Mouse (Mus musculus) heart, postnatal 14 days (tissue): ENCODE results near the gene Tex50. TPM values are rescaled to one million over a fixed set of nuclear protein-coding genes. Genes with fewer than 3 reads are reported as not detected.
A peak's percentile ranks its signal among the peaks of the same experiment; 100 is the strongest.

Experiments used
- DNase-seq, 2 experiments: peaks; one replicate each; pipeline ENCODE4 v3.0.0; 2021 to 2022
- intact Hi-C: fragments of 180-260 bp; cut with DNase I; formaldehyde crosslinking; loops from one replicate; pipeline ENCODE4 v1.15.1; 2025
- total RNA-seq, 2 experiments: library from RNA; stranded (reverse); gene quantifications; 2 replicates each; pipeline ENCODE4 v1.2.3; 2021

Tex50 gene
- total RNA-seq, 2 experiments from 2014 or later: not detected

GRCm38 (mm10) chr1:161130726-161131664, 28.1 kb downstream of the Tex50 start, which contains the start of gene Klhl20:
TSS of gene Klhl20 (minus strand) at chr1:161131511.
- peak; percentile 93 to 96 for DNase-seq
- intact Hi-C loops: loop anchor here (5.0 to 10.0 kb wide), 3 partner anchors 59 to 124 kb away; partner anchors contain the start of genes Cenpl, Dars2 and Prdx6

- DNase-seq: no peak
- intact Hi-C loops: no loop called here
Measured at GRCm38 (mm10) chr1:161126461-161126860, 32.7 kb downstream of the Tex50 start.

- no peak for DNase-seq
- intact Hi-C loops: no loop called here
Measured at GRCm38 (mm10) chr1:161122661-161123418, 36.3 kb downstream of the Tex50 start.

- DNase-seq: no peak
- intact Hi-C loops: no loop called here
Measured at GRCm38 (mm10) chr1:161114591-161114990, 44.5 kb downstream of the Tex50 start.

GRCm38 (mm10) chr1:161109216-161109615, 49.9 kb downstream of the Tex50 start:
- intact Hi-C loops: no loop called here
- DNase-seq: no peak

Other genes starting within 250 kb of the Tex50 start
- under 1 TPM; 0.31 to 0.41 TPM for gene Serpinc1, start 180.7 kb downstream of the Tex50 start, total RNA-seq
- 10 to 100 TPM; 12.8 to 15.8 TPM for gene Zbtb37, start 124.5 kb downstream of the Tex50 start, total RNA-seq
- gene Dars2, start 88.7 kb downstream of the Tex50 start, total RNA-seq: 10 to 100 TPM; 17.4 to 17.6 TPM
- 1 to 10 TPM; 1.9 to 2.2 TPM for gene Cenpl, start 88.6 kb downstream of the Tex50 start, total RNA-seq
- 10 to 100 TPM; 11.4 to 12.4 TPM for gene Klhl20, start 27.8 kb downstream of the Tex50 start, total RNA-seq
- 1 to 10 TPM; 2.2 to 3.1 TPM for gene Ankrd45, start 16.6 kb downstream of the Tex50 start, total RNA-seq
- 100 to 1,000 TPM; 208 to 228 TPM for gene Prdx6, start 91.9 kb upstream of the Tex50 start, total RNA-seq
- not detected for gene Tnfsf4, start 236.1 kb upstream of the Tex50 start, total RNA-seq